In genomic region chr6:71267603-71268002, GRCm38 (mm10) we compare ENCODE assay signal across 20 mouse cellular contexts. TPM values are rescaled to one million over a fixed set of nuclear protein-coding genes. Genes with fewer than 3 reads are reported as not detected.
"Had no signal": no experiment of that assay in that cellular context is flagged by ENCODE, and none has a peak within 500 bp of the region (broad histone marks: within the 10 kb centered on the region; RNA-seq: fewer than 3 reads in every experiment).

No protein-coding gene starts in this region.

RNA-seq across cellular contexts. Expression of gene Smyd1, which starts 54.4 kb away (rescaled TPM):
- total RNA-seq: hematopoietic stem cell, adult 5-6 weeks had no signal

RNA-seq across cellular contexts. Expression of gene Cd8b1, which starts 55.0 kb away (rescaled TPM):
- total RNA-seq: gastrocnemius, adult 8-10 months; gastrocnemius, postnatal 14 days; hematopoietic stem cell, adult 5-6 weeks; hindbrain, postnatal 0 days; layer of hippocampus, adult 2 months; layer of hippocampus, postnatal 10 days; layer of hippocampus, postnatal 25 days; left cerebral cortex, adult 2 months; left cerebral cortex, postnatal 14 days; left cerebral cortex, postnatal 36 days had no signal
- polyA plus RNA-seq: heart, embryonic 11.5 days; hindbrain, embryonic 11.5 days; hindbrain, embryonic 15.5 days; hindbrain, postnatal 0 days; intestine, embryonic 15.5 days; kidney, embryonic 14.5 days; limb, embryonic 12.5 days; limb, embryonic 14.5 days; liver, embryonic 11.5 days; liver, embryonic 13.5 days; liver, embryonic 15.5 days had no signal
